Mouse (Mus musculus): ENCODE data around the gene Gse1. TPM values are rescaled to one million over a fixed set of nuclear protein-coding genes. Genes with fewer than 3 reads are reported as not detected.

Gene Gse1
- polyA plus RNA-seq, 1 experiment: 45.8 TPM

DNA sequence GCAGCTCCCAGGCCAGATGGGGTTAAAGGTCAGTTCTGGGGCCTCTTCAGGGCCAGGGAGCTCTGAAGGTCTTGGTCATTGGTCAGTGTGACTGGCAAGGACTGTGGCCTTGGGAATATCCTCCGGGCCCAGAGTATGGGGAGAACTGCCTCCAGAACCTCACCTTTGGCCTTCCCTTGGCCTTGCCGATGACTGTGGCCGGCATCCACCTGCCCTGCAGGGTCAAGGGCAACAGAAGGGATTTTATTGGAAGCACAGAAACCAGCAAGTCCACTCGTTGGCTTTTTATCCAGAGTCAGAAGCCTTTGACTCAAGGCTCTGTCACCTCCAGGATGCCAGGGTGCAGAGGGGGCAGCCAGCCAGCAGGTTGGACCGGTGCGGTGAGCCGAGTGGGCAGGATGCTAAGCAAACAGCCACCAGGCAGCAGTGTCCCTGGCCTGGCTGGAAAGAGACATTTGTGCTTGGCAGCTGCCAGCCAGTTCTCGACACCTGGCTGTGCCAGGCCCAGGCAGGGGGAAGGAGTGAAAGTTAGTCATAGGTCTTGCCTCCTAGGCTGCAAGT, 272.5 kb downstream of the Gse1 start:
- Histone ChIP-seq H3K27ac (ENCODE audit: control insufficient read depth, insufficient read depth, low read depth, low read length, poor library complexity) (no peak overlapping the region), H3K4me1 (ENCODE audit: control insufficient read depth, insufficient read depth, low read length) (no peaks in the 10 kb centered on the region; the same call in 1 of the 2 replicates), H3K4me3 (replicated peaks; ENCODE audit: control insufficient read depth, low read depth, low read length) (no peak overlapping the region)
- TF ChIP-seq CTCF (IDR thresholded peaks at IDR 0.05; ENCODE audit: control insufficient read depth, insufficient read depth, low read length) (no peak), POLR2A (IDR thresholded peaks at IDR 0.05; ENCODE audit: borderline replicate concordance, control insufficient read depth, low read depth, low read length) (no peak)
- WGBS: 79% methylated on average over 8 of the region's 8 CpGs

- WGBS: 78% methylated on average over 5 of the region's 5 CpGs
- no peak for TF ChIP-seq POLR2A (IDR thresholded peaks at IDR 0.05; ENCODE audit: borderline replicate concordance, control insufficient read depth, low read depth, low read length)
- TF ChIP-seq CTCF (IDR thresholded peaks at IDR 0.05; ENCODE audit: control insufficient read depth, insufficient read depth, low read length): no peak
- Histone ChIP-seq H3K4me1 (ENCODE audit: control insufficient read depth, insufficient read depth, low read length) (no peaks in the 10 kb centered on the region; the same call in 1 of the 2 replicates), H3K27ac (ENCODE audit: control insufficient read depth, insufficient read depth, low read depth, low read length, poor library complexity) (no peak overlapping the region), H3K4me3 (replicated peaks; ENCODE audit: control insufficient read depth, low read depth, low read length) (no peak overlapping the region)
Observed at GRCm38 (mm10) chr8:120501426-120501825, 273.2 kb downstream of the Gse1 start.

GRCm38 (mm10) chr8:120502428-120502827, 274.2 kb downstream of the Gse1 start:
- no peak for TF ChIP-seq POLR2A (IDR thresholded peaks at IDR 0.05; ENCODE audit: borderline replicate concordance, control insufficient read depth, low read depth, low read length)
- no peak for TF ChIP-seq CTCF (IDR thresholded peaks at IDR 0.05; ENCODE audit: control insufficient read depth, insufficient read depth, low read length)
- WGBS: 33% methylated on average over 5 of the region's 5 CpGs
- H3K4me3 ChIP-seq (replicated peaks; ENCODE audit: control insufficient read depth, low read depth, low read length): no peak overlapping the region
- H3K27ac ChIP-seq (ENCODE audit: control insufficient read depth, insufficient read depth, low read depth, low read length, poor library complexity): no peak overlapping the region
- H3K4me1 ChIP-seq (ENCODE audit: control insufficient read depth, insufficient read depth, low read length): no peaks in the 10 kb centered on the region; the same call in 1 of the 2 replicates

- WGBS: 25% methylated on average over 20 of the region's 20 CpGs
- H3K4me3 ChIP-seq (replicated peaks; ENCODE audit: control insufficient read depth, low read depth, low read length): no peak overlapping the region
- no peak overlapping the region; the same call in 1 of the 2 replicates for H3K27ac ChIP-seq (ENCODE audit: control insufficient read depth, insufficient read depth, low read depth, low read length, poor library complexity)
- no peaks in the 10 kb centered on the region; the same call in 1 of the 2 replicates for H3K4me1 ChIP-seq (ENCODE audit: control insufficient read depth, insufficient read depth, low read length)
- no peak for TF ChIP-seq POLR2A (IDR thresholded peaks at IDR 0.05; ENCODE audit: borderline replicate concordance, control insufficient read depth, low read depth, low read length)
- no peak for TF ChIP-seq CTCF (IDR thresholded peaks at IDR 0.05; ENCODE audit: control insufficient read depth, insufficient read depth, low read length)
Observed at GRCm38 (mm10) chr8:120504251-120505081, 276.2 kb downstream of the Gse1 start.

DNA sequence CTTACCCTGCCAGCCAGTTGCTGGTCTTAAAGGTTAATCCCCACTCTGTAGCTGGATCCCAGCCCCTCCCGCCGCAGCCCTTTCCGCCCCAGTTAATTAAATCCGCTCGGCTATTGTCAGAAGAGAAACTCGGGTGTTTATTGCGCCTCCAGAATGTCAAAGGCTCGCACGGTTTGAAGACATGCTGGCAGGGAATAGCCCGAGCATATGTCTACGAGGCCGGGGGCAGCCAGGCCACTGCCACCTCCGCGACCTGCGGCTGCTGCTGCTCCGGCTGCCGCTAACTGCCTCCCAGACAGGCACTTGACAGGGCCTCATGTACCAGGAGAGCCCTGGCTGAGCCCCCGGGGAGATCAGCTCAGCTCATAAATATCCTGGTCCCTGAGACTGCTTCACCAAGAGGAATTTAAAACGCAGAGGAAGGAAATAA, 276.8 kb downstream of the Gse1 start:
- no peak overlapping the region for H3K27ac ChIP-seq (ENCODE audit: control insufficient read depth, insufficient read depth, low read depth, low read length, poor library complexity)

GRCm38 (mm10) chr8:120505619-120506310, 277.5 kb downstream of the Gse1 start:
- 27% methylated on average over 23 of the region's 23 CpGs for WGBS
- H3K4me1 ChIP-seq (ENCODE audit: control insufficient read depth, insufficient read depth, low read length): no peaks in the 10 kb centered on the region; the same call in 1 of the 2 replicates
- H3K4me3 ChIP-seq (replicated peaks; ENCODE audit: control insufficient read depth, low read depth, low read length): no peak overlapping the region
- TF ChIP-seq POLR2A (IDR thresholded peaks at IDR 0.05; ENCODE audit: borderline replicate concordance, control insufficient read depth, low read depth, low read length) (no peak), CTCF (IDR thresholded peaks at IDR 0.05; ENCODE audit: control insufficient read depth, insufficient read depth, low read length) (no peak)
- no peak overlapping the region for H3K27ac ChIP-seq (ENCODE audit: control insufficient read depth, insufficient read depth, low read depth, low read length, poor library complexity)

More for the DNA sequence above, 276.8 kb downstream of the Gse1 start:
- Histone ChIP-seq H3K4me1 (ENCODE audit: control insufficient read depth, insufficient read depth, low read length) (no peaks in the 10 kb centered on the region; the same call in 1 of the 2 replicates), H3K4me3 (replicated peaks; ENCODE audit: control insufficient read depth, low read depth, low read length) (no peak overlapping the region)
- TF ChIP-seq CTCF (IDR thresholded peaks at IDR 0.05; ENCODE audit: control insufficient read depth, insufficient read depth, low read length): no peak
- no peak for TF ChIP-seq POLR2A (IDR thresholded peaks at IDR 0.05; ENCODE audit: borderline replicate concordance, control insufficient read depth, low read depth, low read length)
- WGBS: 10% methylated on average over 19 of the region's 19 CpGs

- Histone ChIP-seq H3K4me1 (ENCODE audit: control insufficient read depth, insufficient read depth, low read length) (no peaks in the 10 kb centered on the region; the same call in 1 of the 2 replicates), H3K27ac (ENCODE audit: control insufficient read depth, insufficient read depth, low read depth, low read length, poor library complexity) (no peak overlapping the region), H3K4me3 (replicated peaks; ENCODE audit: control insufficient read depth, low read depth, low read length) (no peak overlapping the region)
- WGBS: 33% methylated on average over 2 of the region's 2 CpGs
- TF ChIP-seq POLR2A (IDR thresholded peaks at IDR 0.05; ENCODE audit: borderline replicate concordance, control insufficient read depth, low read depth, low read length) (no peak), CTCF (IDR thresholded peaks at IDR 0.05; ENCODE audit: control insufficient read depth, insufficient read depth, low read length) (peak; percentile 61)
Observed at GRCm38 (mm10) chr8:120506562-120506961, 278.3 kb downstream of the Gse1 start.

GRCm38 (mm10) chr8:120507290-120507689, 279.0 kb downstream of the Gse1 start:
- Histone ChIP-seq H3K4me3 (replicated peaks; ENCODE audit: control insufficient read depth, low read depth, low read length) (no peak overlapping the region), H3K27ac (ENCODE audit: control insufficient read depth, insufficient read depth, low read depth, low read length, poor library complexity) (no peak overlapping the region), H3K4me1 (ENCODE audit: control insufficient read depth, insufficient read depth, low read length) (no peaks in the 10 kb centered on the region; the same call in 1 of the 2 replicates)
- TF ChIP-seq CTCF (IDR thresholded peaks at IDR 0.05; ENCODE audit: control insufficient read depth, insufficient read depth, low read length) (no peak), POLR2A (IDR thresholded peaks at IDR 0.05; ENCODE audit: borderline replicate concordance, control insufficient read depth, low read depth, low read length) (no peak)
- 94% methylated on average over 9 of the region's 9 CpGs for WGBS
